Mouse (Mus musculus): ENCODE results near the gene Trim46.

Gene Trim46

DNA sequence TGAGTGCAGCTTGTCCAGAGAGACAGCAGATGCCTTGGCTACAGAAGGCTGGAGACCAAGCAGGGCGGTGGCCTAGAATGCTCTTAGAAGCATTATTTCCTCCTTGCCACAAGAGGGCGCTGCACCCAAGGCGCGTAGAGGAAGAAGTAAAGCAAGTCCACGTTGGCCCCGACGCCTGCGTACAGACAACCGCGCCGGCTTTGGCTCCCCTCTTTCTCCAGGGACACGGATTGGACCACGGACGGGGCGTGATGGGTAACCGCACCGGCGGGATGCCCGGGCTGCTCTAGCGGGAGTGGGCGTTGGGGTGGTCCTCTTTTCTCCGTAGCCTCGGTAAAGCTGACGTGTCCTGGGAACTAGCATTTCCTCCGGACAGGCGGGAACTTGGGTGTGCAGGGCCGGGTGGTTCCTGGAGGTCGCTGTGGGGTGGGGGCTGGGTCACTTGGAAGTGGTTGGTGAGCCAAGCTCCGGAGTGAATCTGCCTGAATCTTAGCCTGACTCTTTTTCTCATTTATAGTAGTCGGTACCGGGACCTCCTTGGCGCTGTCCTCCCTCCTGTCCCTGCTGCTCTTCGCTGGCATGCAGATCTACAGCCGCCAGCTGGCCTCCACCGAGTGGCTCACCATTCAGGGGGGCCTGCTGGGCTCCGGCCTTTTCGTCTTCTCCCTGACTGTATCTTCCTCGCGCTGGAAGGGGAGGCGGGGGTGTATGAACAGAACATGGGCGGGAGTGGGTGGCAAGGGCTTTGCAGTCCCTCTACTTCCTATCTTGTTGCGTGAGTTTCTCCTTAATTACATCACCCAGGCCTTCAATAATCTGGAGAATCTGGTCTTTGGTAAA lies at the start of gene Trim46:
TSS of gene Trim46 (minus strand) at position 49 of the 840 bp plus-strand sequence.
- DNase-seq (ENCODE audit: low spot score) = peak; percentile 95

DNA sequence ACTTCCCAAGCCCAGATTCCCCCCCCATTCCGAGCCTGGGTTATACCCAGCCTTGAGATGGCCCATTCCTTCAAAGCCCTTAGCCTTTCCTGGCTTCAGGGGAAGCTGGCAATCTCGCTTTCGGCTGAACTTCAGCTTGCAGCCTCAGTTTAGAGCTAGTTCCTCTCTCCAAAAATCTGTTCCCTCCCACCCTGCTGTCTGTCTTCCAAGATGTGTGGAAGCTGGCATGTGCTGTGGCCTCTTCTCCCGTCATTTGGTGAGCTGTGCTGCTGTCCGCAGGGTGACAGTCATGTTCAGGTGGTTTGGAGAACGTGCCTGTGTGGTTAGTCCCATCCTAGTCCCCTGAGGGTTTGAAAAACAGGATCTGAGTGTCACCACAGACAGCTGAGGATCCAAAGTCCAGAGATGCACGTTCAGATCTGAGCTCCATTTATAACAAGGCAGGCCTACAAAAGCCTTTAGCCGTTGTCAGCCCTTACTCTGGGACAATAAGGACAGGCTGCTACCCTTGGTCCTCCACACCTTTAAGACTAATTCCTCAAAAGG lies 49.6 kb upstream of the Trim46 start:
- DNase-seq (ENCODE audit: low spot score) = no peak

DNA sequence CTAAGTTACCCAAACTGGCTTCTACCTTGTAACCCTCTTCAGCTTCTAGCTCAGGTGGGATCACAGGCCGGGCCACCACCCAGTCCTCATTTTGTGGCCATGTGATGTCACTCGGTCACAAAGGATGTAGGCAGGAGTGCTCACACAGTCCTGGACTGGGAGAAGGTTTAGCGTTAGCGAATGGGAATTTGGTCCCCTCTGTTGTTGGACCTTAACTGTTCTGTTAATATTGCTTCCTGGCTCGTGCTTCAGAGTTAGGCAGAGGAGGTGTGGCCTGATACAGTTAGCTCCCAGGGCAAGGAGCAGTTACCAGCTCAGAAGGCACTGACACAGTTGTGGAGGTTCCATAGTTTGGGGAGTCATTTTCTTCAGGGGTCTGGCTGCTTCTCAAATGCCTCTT lies 48.1 kb upstream of the Trim46 start:
- no peak for DNase-seq (ENCODE audit: low spot score)

DNA sequence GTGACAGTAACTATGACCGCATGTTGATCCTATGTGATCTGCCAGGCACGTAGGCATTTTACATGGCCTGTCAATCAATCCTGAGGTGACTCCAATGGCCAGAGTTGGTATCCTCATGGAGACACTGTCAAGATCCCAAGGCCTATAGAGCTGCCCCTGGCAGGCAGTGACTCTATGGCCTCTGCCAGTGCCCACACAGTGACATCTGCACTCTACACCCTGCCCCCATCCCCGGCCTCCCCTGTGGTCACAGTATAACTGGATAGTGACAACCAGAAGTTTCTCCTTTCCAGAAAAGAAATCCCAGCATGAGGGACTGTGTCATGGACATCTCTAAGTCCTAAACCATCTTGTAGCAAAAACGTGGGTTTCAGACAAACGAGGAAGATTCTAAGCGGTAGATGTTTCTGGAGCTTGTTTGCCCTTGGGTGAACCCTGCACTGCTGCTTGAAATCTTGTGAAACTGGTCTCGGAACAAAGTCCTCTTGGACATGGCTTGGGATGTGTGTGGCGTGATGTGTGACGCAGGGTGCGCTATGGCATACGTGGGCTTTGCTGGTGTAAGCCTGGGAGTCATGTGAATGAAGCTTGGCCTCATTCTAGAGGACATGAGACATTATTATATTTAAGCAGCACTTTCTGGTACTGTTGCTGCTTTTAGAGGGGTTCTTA lies 47.3 kb upstream of the Trim46 start:
- DNase-seq (ENCODE audit: low spot score) = no peak

DNA sequence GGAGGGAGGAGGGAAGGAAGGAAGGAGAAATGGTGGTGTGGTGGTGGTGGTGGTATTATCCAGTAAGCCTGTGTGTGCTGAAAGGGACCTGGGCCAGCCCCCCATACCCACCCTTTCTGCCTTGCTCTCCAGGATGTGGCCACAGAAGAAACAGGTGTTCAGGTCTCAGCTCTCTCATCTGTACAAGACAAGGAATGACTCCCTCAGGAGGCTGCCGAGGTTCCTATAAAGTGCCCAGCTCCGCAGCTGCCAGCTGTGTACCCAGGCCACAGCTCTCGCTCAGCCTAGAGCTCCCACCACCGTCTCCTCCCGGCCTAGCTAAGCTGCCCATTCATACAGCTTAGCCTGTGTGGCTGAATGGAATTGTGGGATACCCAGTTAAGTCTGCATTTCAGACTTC lies 46.2 kb upstream of the Trim46 start:
- DNase-seq (ENCODE audit: low spot score) = no peak

DNA sequence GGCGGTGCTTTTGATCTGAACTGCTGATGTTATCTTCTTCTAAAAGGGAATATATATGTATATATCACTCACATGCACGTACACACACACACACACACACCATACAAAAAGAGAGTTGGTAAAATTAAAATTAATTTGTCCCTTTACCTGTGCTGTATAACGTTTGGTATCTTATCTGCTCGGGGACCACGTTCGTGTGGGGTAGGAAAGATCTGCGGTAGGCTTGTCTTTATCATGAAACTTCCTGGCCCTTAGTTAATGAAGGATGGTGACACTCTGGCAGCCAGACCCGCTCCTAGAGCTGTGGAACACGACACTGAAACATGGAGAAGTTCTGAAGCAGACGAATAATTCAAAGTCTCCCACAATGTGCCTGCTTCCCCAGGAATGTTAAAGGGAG lies 45.8 kb upstream of the Trim46 start:
- no peak for DNase-seq (ENCODE audit: low spot score)

DNA sequence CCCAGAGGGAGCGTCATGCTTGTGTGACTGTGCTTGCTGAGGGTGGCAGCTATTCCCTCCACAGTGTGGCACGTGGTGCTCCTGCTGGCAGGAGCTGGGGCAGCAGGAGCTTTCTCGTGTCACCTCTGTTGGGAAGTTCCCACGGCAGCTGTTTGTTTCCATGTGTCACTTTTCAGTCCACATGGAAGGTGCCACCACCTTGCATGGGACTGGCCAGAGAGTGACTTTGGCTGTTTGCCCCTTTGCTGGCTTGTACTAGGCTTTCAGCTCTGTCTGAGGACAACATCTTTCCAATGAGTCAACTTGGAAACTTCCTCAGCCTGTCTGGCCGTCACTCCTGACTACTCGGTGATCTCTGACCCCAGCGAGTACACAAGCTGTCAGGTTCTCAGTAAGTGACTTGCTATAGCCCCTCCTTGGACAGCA lies 42.4 kb upstream of the Trim46 start:
- DNase-seq (ENCODE audit: low spot score) = no peak

DNA sequence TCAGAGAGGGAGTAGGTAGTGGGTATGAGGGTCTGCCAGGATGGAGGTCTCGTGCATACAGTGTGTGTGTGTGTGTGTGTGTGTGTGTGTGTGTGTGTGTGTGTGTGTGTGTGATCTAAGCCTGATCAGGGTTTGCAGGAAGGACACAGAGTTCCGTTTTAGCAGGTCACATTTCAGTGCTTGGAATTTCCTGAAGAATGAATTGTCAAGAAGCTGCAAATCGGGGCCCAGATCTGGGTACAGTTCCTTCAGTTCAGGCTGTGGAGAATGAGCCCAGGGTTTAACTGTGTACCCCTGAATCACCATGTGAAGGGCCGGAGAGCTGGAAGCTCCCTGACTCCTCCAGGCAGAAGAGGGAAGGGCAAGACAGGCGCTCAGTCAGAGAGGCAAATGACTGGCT lies 41.2 kb upstream of the Trim46 start:
- DNase-seq (ENCODE audit: low spot score) = no peak

DNA sequence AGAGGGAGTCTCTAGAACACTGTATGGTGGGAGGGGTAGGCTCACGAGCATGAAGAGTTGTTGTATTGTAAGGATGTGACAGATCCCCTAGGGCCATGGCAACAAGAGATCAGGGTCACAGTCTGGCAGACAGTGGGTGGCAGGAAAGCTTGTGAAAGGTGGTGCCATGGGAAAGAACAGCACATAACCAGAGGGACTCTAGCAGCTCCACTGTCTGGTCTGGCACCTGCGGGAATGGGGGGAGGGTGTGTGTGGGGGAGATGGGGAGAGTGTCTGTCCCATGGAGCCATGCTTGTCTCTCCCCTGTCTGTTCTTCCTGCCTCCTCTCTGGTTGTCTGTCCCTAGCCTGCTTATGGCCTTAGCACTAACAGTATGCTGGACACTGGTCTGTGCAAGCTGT lies 39.4 kb upstream of the Trim46 start:
- no peak for DNase-seq (ENCODE audit: low spot score)

DNA sequence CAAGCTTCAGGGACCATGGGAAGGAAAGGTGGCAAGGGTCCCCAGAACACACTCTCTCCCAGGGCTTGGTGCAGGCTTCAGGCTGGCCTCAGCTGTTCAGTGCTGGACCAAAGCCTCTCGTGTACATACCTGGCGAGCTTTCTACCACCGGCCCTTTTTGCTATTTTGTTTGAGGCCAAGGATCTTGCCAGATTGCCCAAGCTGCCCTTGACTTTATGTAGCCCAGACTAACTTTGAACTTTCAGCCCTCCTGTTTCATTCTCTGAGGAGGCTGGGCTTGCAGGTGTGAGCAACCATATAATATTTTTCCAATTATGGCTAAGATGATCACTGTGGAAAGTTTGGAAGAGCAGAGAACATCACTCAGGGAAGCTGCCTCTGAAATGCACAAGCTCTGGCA lies 38.2 kb upstream of the Trim46 start:
- no peak for DNase-seq (ENCODE audit: low spot score)

DNA sequence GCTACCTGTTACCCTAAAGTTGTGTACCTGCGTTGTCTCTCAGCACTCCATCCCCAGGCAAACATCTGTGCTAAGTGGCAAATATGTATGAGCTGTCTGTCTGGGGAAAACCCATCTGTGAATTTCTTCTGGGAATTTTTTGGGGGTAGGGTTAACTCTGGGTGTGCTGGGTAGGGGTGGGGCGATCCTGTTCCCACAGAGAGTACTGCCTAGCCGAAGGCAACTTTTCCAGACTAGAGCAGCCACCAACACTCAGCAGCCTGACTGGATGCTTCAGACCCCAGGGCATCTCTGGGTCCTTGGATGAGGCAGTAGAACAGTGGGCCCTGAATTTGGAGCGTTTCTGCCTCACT lies 36.2 kb upstream of the Trim46 start:
- no peak for DNase-seq (ENCODE audit: low spot score)

DNA sequence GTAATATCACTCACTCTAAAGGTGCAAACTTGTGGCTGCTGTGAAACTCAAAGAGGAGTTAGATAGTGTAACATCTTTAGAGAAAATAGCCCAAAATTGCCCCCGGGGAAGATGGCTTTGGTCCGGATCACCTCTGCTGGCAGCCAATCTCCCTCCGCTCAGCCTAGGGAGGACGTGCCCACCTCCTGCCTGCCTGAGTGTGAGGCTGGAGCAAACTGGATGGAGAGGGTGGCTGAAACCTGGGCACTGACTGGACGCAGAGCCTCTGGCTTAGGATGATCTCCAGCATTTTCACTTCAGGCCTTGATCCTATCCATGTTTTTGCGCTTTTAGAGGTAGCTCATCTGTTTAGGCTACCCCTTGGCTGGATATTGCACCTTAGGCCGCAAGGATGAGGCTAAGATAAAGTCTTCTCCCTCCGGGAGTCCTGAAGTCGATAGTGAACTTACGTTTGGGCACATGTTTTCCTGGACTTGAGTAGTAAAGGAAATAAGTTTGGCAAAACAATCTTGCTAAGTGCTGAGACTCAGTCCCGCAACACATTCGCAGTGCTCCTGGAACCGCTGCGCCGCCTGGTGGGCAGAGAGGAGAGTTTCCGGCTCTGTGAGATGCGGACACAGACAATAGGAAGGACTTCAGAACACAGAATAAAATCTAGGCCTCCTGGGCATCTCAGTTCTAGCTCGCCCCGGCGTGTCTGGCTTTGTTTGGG lies 35.6 kb upstream of the Trim46 start:
- DNase-seq (ENCODE audit: low spot score) = peak; percentile 91

DNA sequence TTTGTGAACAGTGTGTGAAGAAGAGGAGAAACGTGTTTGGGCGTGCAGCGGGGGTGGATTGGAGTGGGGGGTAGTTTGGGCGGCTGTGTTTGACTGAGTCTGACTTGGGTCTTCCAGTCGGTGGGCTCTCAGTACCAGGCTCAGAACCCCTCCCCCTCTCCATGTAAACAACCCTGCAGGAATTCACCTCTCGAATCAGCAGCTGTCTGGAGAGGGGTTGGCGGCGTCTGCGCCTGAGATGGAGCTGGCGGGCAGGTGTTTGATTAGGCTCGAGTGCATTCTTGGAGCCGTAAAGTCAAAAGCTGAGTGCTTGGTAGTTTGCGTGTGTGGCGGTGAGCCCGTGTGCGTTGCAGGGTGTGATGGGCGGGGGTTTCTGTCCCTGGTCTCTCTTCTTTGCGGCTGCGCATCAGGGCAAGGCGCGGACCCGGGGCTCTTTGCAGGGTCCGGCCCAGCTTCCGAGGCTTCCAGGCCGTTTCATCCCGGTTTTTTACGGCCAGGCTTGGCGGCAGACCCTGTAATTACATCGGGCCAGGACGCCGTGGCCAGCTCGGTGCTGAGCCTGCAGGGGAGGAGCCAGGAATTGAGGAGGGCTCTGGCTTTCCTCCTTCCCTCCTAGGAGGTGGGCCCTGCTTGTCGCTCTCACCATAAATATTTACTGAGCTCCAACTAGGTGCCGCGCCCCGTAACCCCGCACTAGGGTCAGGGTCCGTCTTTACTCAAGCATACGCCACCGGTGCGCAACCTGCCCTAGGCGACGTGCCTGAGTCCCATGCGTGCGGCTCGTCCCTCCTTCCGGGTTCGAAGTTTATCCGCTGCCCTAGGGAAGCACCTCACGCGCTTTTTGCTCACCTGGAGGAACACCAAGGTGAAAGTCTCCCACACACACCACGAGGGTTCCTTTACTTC lies 34.8 kb upstream of the Trim46 start, which contains the start of gene Efna1:
TSS of gene Efna1 (minus strand) at position 537 of the 906 bp plus-strand sequence.
- DNase-seq (ENCODE audit: low spot score) = peak; percentile 69

DNA sequence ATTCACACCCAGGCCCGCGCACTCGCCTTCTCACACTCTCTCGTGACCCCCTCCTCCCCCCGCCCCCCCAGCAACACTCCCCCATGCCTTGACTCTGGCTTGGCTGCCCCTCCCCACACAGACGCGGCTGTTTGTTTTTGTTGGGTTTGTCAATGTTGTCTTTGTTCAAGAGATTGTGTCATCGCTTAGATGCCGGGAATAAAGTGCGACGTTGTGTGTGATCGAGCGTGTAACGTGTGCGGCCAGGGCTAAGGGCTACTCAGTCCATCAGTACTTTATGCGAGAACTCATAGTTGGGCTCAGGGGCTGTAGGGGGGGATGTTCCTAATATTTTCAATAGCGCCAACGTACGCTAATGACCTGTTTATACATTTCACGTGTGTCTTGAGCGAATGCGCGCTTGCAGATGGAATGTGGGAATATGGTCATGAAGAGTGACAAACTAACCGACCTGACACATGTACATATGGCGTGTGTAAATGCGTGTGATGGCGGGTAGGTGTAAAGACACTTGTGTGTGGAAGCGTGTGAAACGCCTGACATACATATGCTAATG lies 34.0 kb upstream of the Trim46 start:
- DNase-seq (ENCODE audit: low spot score) = peak; percentile 60

DNA sequence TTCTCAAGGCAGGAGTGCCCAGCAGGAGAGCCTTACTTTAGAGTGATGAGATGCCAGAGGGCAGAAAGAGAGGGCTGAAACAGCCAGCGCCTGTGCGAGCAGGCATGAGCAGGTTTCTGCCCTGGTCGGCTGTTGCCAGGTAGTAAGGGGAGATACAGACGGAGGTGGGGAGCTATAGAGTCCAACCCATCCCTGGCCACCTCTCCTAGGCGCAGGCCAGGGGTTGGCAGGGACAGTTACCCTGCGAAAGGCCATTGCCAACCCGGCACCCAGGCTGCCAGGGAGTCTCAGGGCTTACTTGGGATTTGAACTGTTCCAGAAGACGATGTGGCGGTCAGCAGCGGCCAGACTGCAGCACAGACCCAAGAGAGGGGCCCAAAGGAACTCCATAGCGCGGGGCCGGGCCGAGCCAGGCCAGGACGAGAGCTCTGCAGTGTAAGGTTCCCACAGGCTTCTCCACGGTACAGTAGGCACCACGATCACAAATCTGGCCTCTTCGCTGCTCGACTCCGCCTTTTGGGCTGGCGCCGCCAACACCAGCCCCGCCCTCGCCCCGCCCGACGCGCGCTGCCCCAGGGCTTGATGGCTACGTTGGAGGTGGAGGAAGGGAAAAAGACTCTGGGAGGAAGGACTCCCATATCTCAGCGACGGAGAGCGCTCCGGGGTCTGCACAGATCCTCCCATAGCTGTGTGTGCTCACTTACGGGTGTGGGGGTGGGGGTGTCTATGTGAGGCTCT lies 33.2 kb upstream of the Trim46 start:
- DNase-seq (ENCODE audit: low spot score) = peak; percentile 86

DNA sequence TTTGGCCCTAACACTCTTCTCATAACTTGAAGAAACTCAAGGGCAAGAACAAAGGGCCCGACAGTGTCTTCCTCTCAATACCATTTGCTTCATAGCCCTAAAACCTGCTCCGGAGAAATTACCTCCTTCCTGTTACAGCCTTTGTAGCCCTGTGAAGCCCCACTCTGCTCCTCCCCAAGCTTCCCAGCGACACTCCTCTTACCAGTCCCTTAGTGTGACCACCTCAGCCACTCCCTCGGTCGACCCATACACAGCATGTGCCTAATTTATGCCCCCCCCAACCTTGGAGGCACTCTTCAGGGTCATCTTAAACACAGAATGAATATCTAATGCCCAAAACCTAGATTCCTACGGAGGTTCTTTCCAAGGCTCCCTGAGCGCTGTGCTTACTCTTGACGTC lies 32.5 kb upstream of the Trim46 start:
- no peak for DNase-seq (ENCODE audit: low spot score)

DNA sequence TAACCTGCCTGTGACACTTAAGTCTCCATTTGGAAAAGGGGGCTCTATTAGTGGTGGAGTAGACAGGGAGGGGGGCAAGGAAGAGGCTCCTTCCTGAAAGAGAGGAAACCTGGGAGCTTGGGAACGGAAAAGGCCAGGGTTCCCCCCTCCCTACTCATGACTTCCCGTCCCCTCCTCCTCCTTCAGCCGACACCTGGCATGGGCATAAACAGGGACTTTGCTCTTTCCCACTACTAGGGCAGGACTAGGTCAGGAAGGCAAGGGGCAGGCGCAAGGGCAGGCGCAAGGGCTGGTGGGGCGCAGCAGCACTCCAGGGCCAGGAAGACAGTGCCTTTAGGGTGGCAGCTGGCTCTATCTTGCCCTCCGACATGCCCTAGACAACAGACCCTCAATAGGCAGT lies 32.0 kb upstream of the Trim46 start:
- DNase-seq (ENCODE audit: low spot score) = no peak

DNA sequence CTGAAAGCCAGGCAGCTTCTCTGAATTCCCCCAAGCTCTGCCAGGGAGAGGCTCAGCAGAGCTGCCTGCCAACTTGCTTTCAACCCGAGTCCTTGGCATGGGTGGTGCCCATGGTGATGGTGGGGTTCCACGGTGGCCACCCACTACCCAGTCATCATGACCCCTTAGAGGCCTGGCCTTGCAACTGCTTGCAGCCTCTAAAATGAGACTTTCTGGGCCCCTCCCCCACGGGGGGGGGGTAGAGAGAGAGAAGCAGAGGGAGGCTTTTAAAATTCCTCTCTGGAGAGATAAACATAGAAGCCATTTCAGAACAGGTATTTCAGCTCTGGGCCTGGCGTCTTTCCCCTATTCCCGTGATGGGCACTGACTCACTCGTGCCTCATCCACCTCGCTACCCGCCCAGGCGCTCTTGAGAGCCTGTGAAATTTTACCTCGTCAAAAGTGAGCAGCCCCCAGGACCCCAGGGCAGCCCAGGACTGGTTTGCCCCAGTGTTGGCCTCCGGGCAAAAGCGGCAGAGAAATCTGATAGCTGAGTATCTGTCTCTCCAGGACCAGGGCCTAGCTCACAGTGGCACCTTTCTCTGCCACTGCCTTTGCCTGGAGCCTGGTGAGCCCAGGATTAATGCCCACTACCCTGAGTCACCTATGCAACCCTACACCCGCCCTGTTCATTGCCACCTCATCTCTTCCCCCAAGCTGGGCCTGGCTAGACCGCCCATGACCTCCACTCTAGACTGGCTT lies 31.3 kb upstream of the Trim46 start:
- DNase-seq (ENCODE audit: low spot score) = no peak

DNA sequence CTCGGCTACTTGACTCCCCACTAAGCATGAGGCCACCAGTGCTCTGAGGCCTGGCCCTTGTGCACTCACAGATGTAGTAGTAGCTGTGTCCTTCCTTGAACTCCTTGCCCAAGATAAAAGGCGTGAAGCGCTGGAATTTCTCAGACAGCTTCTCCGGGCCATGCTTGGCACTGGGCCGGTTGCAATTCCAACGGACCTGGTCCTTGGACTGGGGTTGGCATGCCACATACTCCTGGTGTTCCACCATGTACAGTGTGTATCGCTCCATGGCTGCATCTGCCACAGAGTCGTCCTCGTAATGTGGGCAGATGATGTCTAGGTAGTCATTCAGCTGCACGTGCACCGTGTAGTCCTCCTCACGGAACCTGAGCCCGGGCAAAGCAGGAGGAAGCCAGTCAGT lies 30.0 kb upstream of the Trim46 start:
- DNase-seq (ENCODE audit: low spot score) = no peak

DNA sequence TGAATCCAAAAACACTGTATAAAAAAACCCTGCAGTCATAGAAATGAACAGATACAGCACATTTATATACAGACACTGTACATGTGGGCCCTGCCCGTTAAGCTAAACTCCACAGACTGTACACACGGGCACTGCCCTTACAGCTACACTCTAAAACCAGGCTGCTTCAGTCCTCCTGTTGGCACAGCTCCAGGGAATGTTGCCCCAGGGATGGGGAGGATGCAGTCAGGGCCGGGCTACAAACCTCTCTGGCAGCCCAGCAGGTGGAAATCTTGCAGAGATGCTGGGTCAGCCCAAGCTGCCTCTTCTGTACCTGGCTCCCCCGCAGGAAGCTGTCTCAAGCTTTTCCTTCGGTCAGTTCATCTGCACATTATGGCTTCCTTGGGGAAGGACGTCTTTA lies 25.7 kb upstream of the Trim46 start:
- DNase-seq (ENCODE audit: low spot score) = peak; percentile 80
